Mouse (Mus musculus): ENCODE results near the gene Lgalsl. TPM values are rescaled to one million over a fixed set of nuclear protein-coding genes. Genes with fewer than 3 reads are reported as not detected.

Gene Lgalsl
- polyA plus RNA-seq, 1 experiment from 2014 or later: 34.6 TPM

DNA sequence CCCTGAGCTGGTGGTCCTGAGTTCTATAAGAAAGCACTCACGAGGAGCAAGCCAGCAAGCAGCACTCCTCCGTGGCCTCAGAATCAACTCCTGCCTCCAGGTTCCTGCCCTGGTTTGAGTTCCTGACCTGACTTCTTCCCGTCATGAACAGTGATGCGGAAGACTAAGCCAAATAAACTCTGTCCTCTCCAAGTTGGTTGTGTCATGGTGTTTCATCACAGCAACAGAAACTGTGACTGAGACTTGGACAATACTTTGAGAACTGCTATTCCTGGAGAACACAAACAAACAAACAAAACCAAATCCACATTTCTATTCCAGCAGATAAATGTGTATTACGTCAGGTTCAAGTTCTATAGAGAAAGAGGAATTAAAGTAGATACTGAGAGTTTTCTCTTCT is 31.2 kb upstream of the Lgalsl start:
- Histone ChIP-seq H3K4me2 (ENCODE audit: low read depth, low read length) (no peak overlapping the region), H3K27ac (ENCODE audit: low read length) (no peak overlapping the region), H3K36me3 (ENCODE audit: control insufficient read depth, insufficient read depth) (no peaks in the 10 kb centered on the region), H3K4me3 (ENCODE audit: low read length) (no peak overlapping the region), H3K4me1 (ENCODE audit: control insufficient read depth, insufficient read depth, low read length) (peaks cover 16% of the 10 kb centered on the region), H3K27me3 (ENCODE audit: control insufficient read depth, insufficient read depth, low read length) (no peaks in the 10 kb centered on the region), H3K9me3 (replicated peaks; ENCODE audit: control insufficient read depth, low read length) (no peaks in the 10 kb centered on the region), H3K9ac (ENCODE audit: low read length) (no peak overlapping the region)
- ATAC-seq (replicated peaks; ENCODE audit: extremely low read depth, insufficient read depth, low FRiP score): no peak
- WGBS: 84% methylated on average over 5 of the region's 5 CpGs

- Histone ChIP-seq H3K4me2 (ENCODE audit: low read depth, low read length) (no peak overlapping the region), H3K9ac (ENCODE audit: low read length) (no peak overlapping the region), H3K36me3 (ENCODE audit: control insufficient read depth, insufficient read depth) (no peaks in the 10 kb centered on the region), H3K4me1 (ENCODE audit: control insufficient read depth, insufficient read depth, low read length) (peaks cover 19% of the 10 kb centered on the region), H3K27ac (ENCODE audit: low read length) (no peak overlapping the region), H3K27me3 (ENCODE audit: control insufficient read depth, insufficient read depth, low read length) (no peaks in the 10 kb centered on the region), H3K4me3 (ENCODE audit: low read length) (no peak overlapping the region), H3K9me3 (replicated peaks; ENCODE audit: control insufficient read depth, low read length) (no peaks in the 10 kb centered on the region)
- ATAC-seq (replicated peaks; ENCODE audit: extremely low read depth, insufficient read depth, low FRiP score): no peak
- WGBS: 85% methylated on average over 3 of the region's 3 CpGs
Observed at GRCm38 (mm10) chr11:20860351-20860750, 29.5 kb upstream of the Lgalsl start.

GRCm38 (mm10) chr11:20859858-20860257 is 29.0 kb upstream of the Lgalsl start:
- Histone ChIP-seq H3K9me3 (replicated peaks; ENCODE audit: control insufficient read depth, low read length) (no peaks in the 10 kb centered on the region), H3K27ac (ENCODE audit: low read length) (peak overlapping the region; percentile 96), H3K36me3 (ENCODE audit: control insufficient read depth, insufficient read depth) (no peaks in the 10 kb centered on the region), H3K4me3 (ENCODE audit: low read length) (peak overlapping the region; percentile 34), H3K27me3 (ENCODE audit: control insufficient read depth, insufficient read depth, low read length) (no peaks in the 10 kb centered on the region), H3K4me1 (ENCODE audit: control insufficient read depth, insufficient read depth, low read length) (peaks cover 22% of the 10 kb centered on the region), H3K9ac (ENCODE audit: low read length) (peak overlapping the region; percentile 27), H3K4me2 (ENCODE audit: low read depth, low read length) (peak overlapping the region; percentile 51)
- 61% methylated on average over 6 of the region's 6 CpGs for WGBS
- no peak for ATAC-seq (replicated peaks; ENCODE audit: extremely low read depth, insufficient read depth, low FRiP score)

GRCm38 (mm10) chr11:20858921-20859668 is 28.2 kb upstream of the Lgalsl start:
- Histone ChIP-seq H3K4me2 (ENCODE audit: low read depth, low read length) (peak overlapping the region; percentile 51), H3K9ac (ENCODE audit: low read length) (peak overlapping the region; percentile 49), H3K4me1 (ENCODE audit: control insufficient read depth, insufficient read depth, low read length) (peaks cover 22% of the 10 kb centered on the region), H3K27ac (ENCODE audit: low read length) (peak overlapping the region; percentile 96), H3K27me3 (ENCODE audit: control insufficient read depth, insufficient read depth, low read length) (no peaks in the 10 kb centered on the region), H3K4me3 (ENCODE audit: low read length) (peak overlapping the region; percentile 34), H3K9me3 (replicated peaks; ENCODE audit: control insufficient read depth, low read length) (no peaks in the 10 kb centered on the region), H3K36me3 (ENCODE audit: control insufficient read depth, insufficient read depth) (no peaks in the 10 kb centered on the region)
- ATAC-seq (replicated peaks; ENCODE audit: extremely low read depth, insufficient read depth, low FRiP score): peak; percentile 84
- WGBS: 6% methylated on average over 9 of the region's 9 CpGs

DNA sequence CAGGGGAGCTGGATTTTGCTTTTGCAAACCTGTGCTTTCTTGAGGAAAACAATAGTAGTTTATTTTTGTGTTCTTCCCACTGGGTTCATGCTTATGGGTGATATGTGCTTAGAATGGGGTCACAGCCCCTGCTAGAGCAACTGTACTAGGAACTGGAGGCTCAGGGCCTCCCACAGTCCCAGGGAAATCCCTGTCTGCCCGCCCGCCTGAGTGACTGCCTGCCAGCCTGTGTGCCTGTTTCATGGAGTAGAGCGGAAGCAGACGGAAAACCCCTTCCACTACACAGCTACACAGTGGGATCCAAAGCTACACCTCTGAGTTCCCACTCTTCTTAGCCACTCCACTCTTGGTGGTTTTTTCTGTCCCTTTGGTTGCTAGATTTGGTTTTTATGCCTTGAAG is 27.1 kb upstream of the Lgalsl start:
- Histone ChIP-seq H3K4me3 (ENCODE audit: low read length) (no peak overlapping the region), H3K4me2 (ENCODE audit: low read depth, low read length) (no peak overlapping the region), H3K9ac (ENCODE audit: low read length) (no peak overlapping the region), H3K36me3 (ENCODE audit: control insufficient read depth, insufficient read depth) (no peaks in the 10 kb centered on the region), H3K27ac (ENCODE audit: low read length) (peak overlapping the region; percentile 96; the same call in 1 of the 2 replicates), H3K27me3 (ENCODE audit: control insufficient read depth, insufficient read depth, low read length) (no peaks in the 10 kb centered on the region), H3K4me1 (ENCODE audit: control insufficient read depth, insufficient read depth, low read length) (peaks cover 22% of the 10 kb centered on the region), H3K9me3 (replicated peaks; ENCODE audit: control insufficient read depth, low read length) (no peaks in the 10 kb centered on the region)
- WGBS: 76% methylated on average over 4 of the region's 4 CpGs
- ATAC-seq (replicated peaks; ENCODE audit: extremely low read depth, insufficient read depth, low FRiP score): no peak

GRCm38 (mm10) chr11:20854032-20854741 is 23.3 kb upstream of the Lgalsl start:
- no peak for ATAC-seq (replicated peaks; ENCODE audit: extremely low read depth, insufficient read depth, low FRiP score)
- H3K27ac ChIP-seq (ENCODE audit: low read length): no peak overlapping the region
- H3K4me1 ChIP-seq (ENCODE audit: control insufficient read depth, insufficient read depth, low read length): peaks cover 19% of the 10 kb centered on the region
- H3K36me3 ChIP-seq (ENCODE audit: control insufficient read depth, insufficient read depth): no peaks in the 10 kb centered on the region
- H3K9ac ChIP-seq (ENCODE audit: low read length): no peak overlapping the region
- H3K4me2 ChIP-seq (ENCODE audit: low read depth, low read length): no peak overlapping the region
- H3K27me3 ChIP-seq (ENCODE audit: control insufficient read depth, insufficient read depth, low read length): no peaks in the 10 kb centered on the region
- H3K4me3 ChIP-seq (ENCODE audit: low read length): no peak overlapping the region
- H3K9me3 ChIP-seq (replicated peaks; ENCODE audit: control insufficient read depth, low read length): no peaks in the 10 kb centered on the region
- 83% methylated on average over 4 of the region's 4 CpGs for WGBS

DNA sequence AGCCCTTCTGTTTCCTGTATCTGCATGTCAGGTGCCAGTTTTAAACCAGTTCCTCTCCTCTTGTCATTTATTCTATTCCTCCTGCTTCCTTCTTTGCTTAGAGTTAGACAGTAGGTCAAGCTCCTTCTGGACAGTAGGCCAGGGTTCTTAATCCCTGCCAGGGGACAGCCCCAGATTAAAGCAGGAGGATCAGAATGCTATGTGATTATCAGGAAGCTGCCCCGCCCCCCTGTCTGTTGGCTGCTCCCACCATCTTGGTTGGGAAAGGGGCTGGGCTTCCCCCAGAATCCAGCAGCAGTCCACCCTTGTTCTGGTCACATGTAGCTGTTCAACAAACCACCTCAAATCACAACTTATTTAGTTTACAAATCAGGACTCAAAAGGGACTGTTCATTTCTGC is 19.3 kb upstream of the Lgalsl start:
- no peak for ATAC-seq (replicated peaks; ENCODE audit: extremely low read depth, insufficient read depth, low FRiP score)
- 86% methylated on average over 1 of the region's 1 CpGs for WGBS
- no peaks in the 10 kb centered on the region for H3K36me3 ChIP-seq (ENCODE audit: control insufficient read depth, insufficient read depth)
- H3K27me3 ChIP-seq (ENCODE audit: control insufficient read depth, insufficient read depth, low read length): no peaks in the 10 kb centered on the region
- H3K4me2 ChIP-seq (ENCODE audit: low read depth, low read length): no peak overlapping the region
- H3K4me3 ChIP-seq (ENCODE audit: low read length): no peak overlapping the region
- no peaks in the 10 kb centered on the region for H3K9me3 ChIP-seq (replicated peaks; ENCODE audit: control insufficient read depth, low read length)
- no peak overlapping the region for H3K9ac ChIP-seq (ENCODE audit: low read length)
- H3K4me1 ChIP-seq (ENCODE audit: control insufficient read depth, insufficient read depth, low read length): peaks cover 5% of the 10 kb centered on the region; the same call in 1 of the 2 replicates
- no peak overlapping the region for H3K27ac ChIP-seq (ENCODE audit: low read length)

DNA sequence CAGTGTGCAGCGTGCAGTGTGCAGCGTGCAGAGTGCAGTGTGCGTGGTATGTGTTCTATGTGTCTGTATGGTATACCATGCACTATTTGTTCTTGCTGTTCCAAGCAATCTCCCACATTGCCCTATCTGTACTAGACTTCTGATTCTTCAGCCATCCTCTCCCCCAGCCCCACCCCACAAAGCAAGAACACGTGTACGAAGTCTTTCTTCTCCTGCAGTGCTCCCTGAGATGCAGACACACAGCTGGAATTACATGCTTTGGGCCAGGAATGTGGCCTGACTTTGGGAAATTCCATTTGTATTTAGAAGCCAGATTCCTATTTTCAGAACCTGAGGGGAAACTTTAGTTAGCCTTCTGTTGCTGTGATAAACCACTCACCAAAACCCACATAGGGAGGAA is 18.5 kb upstream of the Lgalsl start:
- H3K27me3 ChIP-seq (ENCODE audit: control insufficient read depth, insufficient read depth, low read length): no peaks in the 10 kb centered on the region
- peaks cover 3% of the 10 kb centered on the region; the same call in 1 of the 2 replicates for H3K4me1 ChIP-seq (ENCODE audit: control insufficient read depth, insufficient read depth, low read length)
- no peak overlapping the region for H3K4me2 ChIP-seq (ENCODE audit: low read depth, low read length)
- H3K9me3 ChIP-seq (replicated peaks; ENCODE audit: control insufficient read depth, low read length): no peaks in the 10 kb centered on the region
- no peak overlapping the region for H3K27ac ChIP-seq (ENCODE audit: low read length)
- ATAC-seq (replicated peaks; ENCODE audit: extremely low read depth, insufficient read depth, low FRiP score): no peak
- no peak overlapping the region for H3K4me3 ChIP-seq (ENCODE audit: low read length)
- no peaks in the 10 kb centered on the region for H3K36me3 ChIP-seq (ENCODE audit: control insufficient read depth, insufficient read depth)
- 64% methylated on average over 5 of the region's 5 CpGs for WGBS
- H3K9ac ChIP-seq (ENCODE audit: low read length): no peak overlapping the region

GRCm38 (mm10) chr11:20837366-20837765 is 6.5 kb upstream of the Lgalsl start:
- no peak for ATAC-seq (replicated peaks; ENCODE audit: extremely low read depth, insufficient read depth, low FRiP score)
- WGBS: 82% methylated on average over 5 of the region's 5 CpGs
- Histone ChIP-seq H3K9me3 (replicated peaks; ENCODE audit: control insufficient read depth, low read length) (no peaks in the 10 kb centered on the region), H3K27me3 (ENCODE audit: control insufficient read depth, insufficient read depth, low read length) (no peaks in the 10 kb centered on the region), H3K36me3 (ENCODE audit: control insufficient read depth, insufficient read depth) (no peaks in the 10 kb centered on the region), H3K4me2 (ENCODE audit: low read depth, low read length) (no peak overlapping the region), H3K4me3 (ENCODE audit: low read length) (no peak overlapping the region), H3K27ac (ENCODE audit: low read length) (no peak overlapping the region), H3K4me1 (ENCODE audit: control insufficient read depth, insufficient read depth, low read length) (no peaks in the 10 kb centered on the region), H3K9ac (ENCODE audit: low read length) (no peak overlapping the region)
